26 mouse cellular contexts compared by ENCODE assay signal in the genomic region with DNA sequence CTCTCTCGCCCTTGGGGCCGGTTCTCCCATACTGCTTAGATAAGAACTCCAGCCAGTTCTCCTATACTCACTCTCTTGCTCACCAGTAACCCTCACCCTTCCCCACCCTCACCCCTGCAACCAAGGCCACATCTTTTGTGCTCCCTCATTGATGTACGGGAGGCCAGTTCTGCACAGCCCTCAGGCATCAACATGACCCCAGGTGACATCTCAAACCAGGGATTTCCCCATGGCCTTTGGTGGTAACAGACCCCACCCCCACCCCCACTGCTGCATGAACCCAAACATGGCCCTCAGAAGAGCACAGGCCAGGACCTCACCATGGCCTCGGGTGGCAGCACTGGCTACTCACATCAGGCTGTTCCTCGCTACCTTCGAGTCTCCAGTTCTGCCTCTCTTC. TPM values are rescaled to one million over a fixed set of nuclear protein-coding genes. Genes with fewer than 3 reads are reported as not detected.
DNase-seq lines count a peak whose midpoint lies in the region; ATAC-seq and TF ChIP-seq lines count a peak whose summit lies in the region.
"Had no signal": no experiment of that assay in that cellular context is flagged by ENCODE, and none has a peak within 500 bp of the region (broad histone marks: within the 10 kb centered on the region; RNA-seq: fewer than 3 reads in every experiment).

No protein-coding gene starts in this region.

- H3K36me3 ChIP-seq in liver, postnatal 0 days (replicated peaks; ENCODE audit: insufficient read depth, low read length): no peaks in the 10 kb centered on the region
- H3K36me3 ChIP-seq in liver, embryonic 13.5 days: no peaks in the 10 kb centered on the region
- H3K36me3 ChIP-seq: embryonic facial prominence, embryonic 10.5 days; embryonic facial prominence, embryonic 13.5 days; forebrain, embryonic 12.5 days; forebrain, embryonic 15.5 days; hindbrain, embryonic 10.5 days; hindbrain, embryonic 13.5 days had no signal

- no peaks in the 10 kb centered on the region for H3K9me3 ChIP-seq in liver, postnatal 0 days (ENCODE audit: low read length)
- H3K9me3 ChIP-seq in liver, embryonic 13.5 days (replicated peaks): no peaks in the 10 kb centered on the region
- H3K9me3 ChIP-seq: embryonic facial prominence, embryonic 10.5 days; embryonic facial prominence, embryonic 13.5 days; forebrain, embryonic 12.5 days; forebrain, embryonic 15.5 days; hindbrain, embryonic 10.5 days; hindbrain, embryonic 13.5 days had no signal

- 56% methylated on average over 6 of the region's 6 CpGs for WGBS in liver, postnatal 0 days (ENCODE audit: insufficient replicate concordance)
- WGBS in liver, embryonic 13.5 days (ENCODE audit: insufficient replicate concordance): 54% methylated on average over 6 of the region's 6 CpGs

- no peak for TF ChIP-seq EP300 in liver, postnatal 0 days (IDR thresholded peaks at IDR 0.05; ENCODE audit: low read depth)

- no peak for TF ChIP-seq CTCF in liver, postnatal 0 days (IDR thresholded peaks at IDR 0.05; ENCODE audit: low read depth)

- H3K9ac ChIP-seq in liver, postnatal 0 days (replicated peaks): no peak overlapping the region
- no peak overlapping the region for H3K9ac ChIP-seq in liver, embryonic 13.5 days
- H3K9ac ChIP-seq: embryonic facial prominence, embryonic 13.5 days; forebrain, embryonic 12.5 days; forebrain, embryonic 15.5 days; hindbrain, embryonic 13.5 days had no signal

- H3K4me2 ChIP-seq in liver, postnatal 0 days (ENCODE audit: low read depth, low read length): no peak overlapping the region
- no peak overlapping the region for H3K4me2 ChIP-seq in liver, embryonic 13.5 days
- H3K4me2 ChIP-seq: embryonic facial prominence, embryonic 13.5 days; forebrain, embryonic 12.5 days; forebrain, embryonic 15.5 days; hindbrain, embryonic 13.5 days had no signal

- DNase-seq in CD4-positive, CD25-positive, alpha-beta regulatory T cell, adult 2 months (ENCODE audit: low read depth, low spot score): peak; percentile 27
- DNase-seq in liver: peak; percentile 47
- DNase-seq in liver, postnatal 0 days: no peak
- DNase-seq in liver, embryonic 13.5 days: no peak
- no peak for DNase-seq in spleen, postnatal 14 days (ENCODE audit: low spot score in 2 of 2)
- no peak for DNase-seq in left cerebral cortex, postnatal 4 days
- DNase-seq: adrenal gland, adult 8-10 months; adrenal gland, postnatal 25 days; cerebellum, adult 11-12 months; cerebellum, adult 8-10 months; cerebellum, postnatal 10 days; cerebellum, postnatal 36 days; embryo, embryonic 11 days; gastrocnemius, postnatal 25 days; heart, adult 18-20 months; heart, postnatal 36 days had no signal

- no peaks in the 10 kb centered on the region for H3K27me3 ChIP-seq in liver, postnatal 0 days (ENCODE audit: insufficient read depth, low read length)
- H3K27me3 ChIP-seq in liver, embryonic 13.5 days: no peaks in the 10 kb centered on the region
- H3K27me3 ChIP-seq: embryonic facial prominence, embryonic 13.5 days; forebrain, embryonic 12.5 days; forebrain, embryonic 15.5 days; hindbrain, embryonic 13.5 days had no signal

- H3K4me1 ChIP-seq in liver, postnatal 0 days (ENCODE audit: insufficient read depth): peaks cover 46% of the 10 kb centered on the region
- H3K4me1 ChIP-seq in liver, embryonic 13.5 days (replicated peaks): peaks cover 66% of the 10 kb centered on the region
- H3K4me1 ChIP-seq: forebrain, embryonic 12.5 days; forebrain, embryonic 15.5 days; hindbrain, embryonic 13.5 days had no signal

- no peak overlapping the region for H3K27ac ChIP-seq in liver, postnatal 0 days (ENCODE audit: low read depth)
- no peak overlapping the region for H3K27ac ChIP-seq in liver, embryonic 13.5 days
- H3K27ac ChIP-seq: embryonic facial prominence, embryonic 10.5 days; embryonic facial prominence, embryonic 13.5 days; forebrain, embryonic 12.5 days; forebrain, embryonic 15.5 days; hindbrain, embryonic 10.5 days; hindbrain, embryonic 13.5 days had no signal

- intact Hi-C loops in left cerebral cortex, postnatal 4 days (cut with DNase I): no loop called here

- ATAC-seq in CD4-positive, CD25-positive, alpha-beta regulatory T cell, adult 4 months: no peak
- no peak for ATAC-seq in liver, postnatal 0 days
- ATAC-seq in liver, embryonic 13.5 days (ENCODE audit: low read depth): peak; percentile 59
- ATAC-seq: activated CD4-positive, CD25-positive, alpha-beta regulatory T cell, adult 4 months; forebrain, embryonic 15.5 days; hindbrain, embryonic 16.5 days had no signal

- no peak overlapping the region for H3K4me3 ChIP-seq in liver, postnatal 0 days (ENCODE audit: low read depth, low read length)
- H3K4me3 ChIP-seq in liver, embryonic 13.5 days (replicated peaks): no peak overlapping the region
- H3K4me3 ChIP-seq: embryonic facial prominence, embryonic 10.5 days; embryonic facial prominence, embryonic 13.5 days; erythroblast, embryonic 14.5 days; forebrain, embryonic 12.5 days; forebrain, embryonic 15.5 days; hindbrain, embryonic 10.5 days; hindbrain, embryonic 13.5 days had no signal

RNA-seq across cellular contexts. Expression of gene Fchsd2, which starts 23.4 kb away (rescaled TPM):
- polyA plus RNA-seq in CD4-positive, CD25-positive, alpha-beta regulatory T cell, adult 4 months (2017; shearing (Covaris generic)): 10 to 100 TPM; 38.9 to 44.1 TPM
- 7.4 and 7.8 TPM in 2 replicates for polyA plus RNA-seq in liver, postnatal 0 days (2015; fragmentation: Nextera tagmentation; extraction: Ambion mirVana)
- polyA plus RNA-seq in liver, embryonic 13.5 days (2015; fragmentation: Nextera tagmentation; extraction: Ambion mirVana): 4.2 and 6.8 TPM in 2 replicates
- total RNA-seq in left cerebral cortex, postnatal 4 days (2021): 100 to 1,000 TPM; 107 to 122 TPM

RNA-seq across cellular contexts. Expression of gene P2ry2, which starts 56.6 kb away (rescaled TPM):
- polyA plus RNA-seq in CD4-positive, CD25-positive, alpha-beta regulatory T cell, adult 4 months (2017; shearing (Covaris generic)): not detected
- polyA plus RNA-seq in liver, postnatal 0 days (2015; fragmentation: Nextera tagmentation; extraction: Ambion mirVana): 3.8 and 4.2 TPM in 2 replicates
- 0.76 TPM in 2 replicates for polyA plus RNA-seq in liver, embryonic 13.5 days (2015; fragmentation: Nextera tagmentation; extraction: Ambion mirVana)
- total RNA-seq in left cerebral cortex, postnatal 4 days (2021): 1 to 10 TPM; 1.2 to 1.3 TPM

Comparison
In these comparisons a context has a peak if more than half of its experiments do, and no peak if none do; other contexts are left out.
1. DNase-seq: peak in CD4-positive, CD25-positive, alpha-beta regulatory T cell, adult 2 months (single experiment) and liver (single experiment); none in liver, postnatal 0 days (single experiment), liver, embryonic 13.5 days (single experiment), spleen, postnatal 14 days (0 of 2) and left cerebral cortex, postnatal 4 days (single experiment).